Mouse (Mus musculus) Patski (cell line): ENCODE measurements around the gene Spag17. TPM values are rescaled to one million over a fixed set of nuclear protein-coding genes. Genes with fewer than 3 reads are reported as not detected.

Experiments
- ATAC-seq: fragments of 100-300 bp; one replicate; pipeline ENCODE4 v1.8.0; 2021
- CTCF ChIA-PET: fragments of 350-600 bp; sonication (Branson Sonifier 250); formaldehyde crosslinking; loops from one replicate; lab custom pipeline; 2022; ENCODE audit warnings: inconsistent platforms; lab: Charles Lee
- POLR2A ChIA-PET: fragments of 350-600 bp; sonication (Branson Sonifier 250); formaldehyde crosslinking; loops from one replicate; lab custom pipeline; 2022; ENCODE audit warnings: antibody characterized with exemption, inconsistent platforms; lab: Charles Lee
- DNase-seq: peaks from one replicate; pipeline ENCODE4 v3.0.0-alpha.2; 2011; ENCODE audit warnings: low read depth, low spot score
- H3K27me3 ChIP-seq: fragments of 371-371 bp; one replicate; pipeline ENCODE4 v1.5.1; 2021
- CTCF ChIP-seq: fragments of 100-300 bp; IDR thresholded peaks from one replicate; pipeline ENCODE4 v1.5.1; 2021
- in situ Hi-C: fragments of 300-500 bp; cut with MboI; formaldehyde crosslinking; loops from 3 replicates; pipeline ENCODE4 v1.11.1; 2018; ENCODE audit warnings: low pct_unique_long_range_greater_than_20kb, mixed read lengths
- polyA plus RNA-seq: library from polyadenylated mRNA; unstranded; gene quantifications from one replicate; pipeline ENCODE4 v1.2.3, GENCODE M21; 2021

The Spag17 gene
- polyA plus RNA-seq, 1 experiment from 2014 or later: 0.06 TPM

GRCm38 (mm10) chr3:99913809-99914439 lies 28.7 kb downstream of the Spag17 start:
- in situ Hi-C loops: no loop called here
- DNase-seq (no peak), ATAC-seq (no peak)
- CTCF ChIA-PET: no interaction called here
- H3K27me3 ChIP-seq: peaks cover 3% of the 10 kb centered on the region
- POLR2A ChIA-PET: no interaction called here
- no peak for TF ChIP-seq CTCF

GRCm38 (mm10) chr3:99922944-99923343 lies 37.7 kb downstream of the Spag17 start:
- H3K27me3 ChIP-seq: peaks cover 3% of the 10 kb centered on the region
- ChIA-PET POLR2A (no interaction called here), CTCF (interaction anchor here (1.2 to 1.6 kb wide), 2 partner anchors 42 to 1007 kb away, joined by 3 read pairs; no protein-coding TSS in a partner anchor)
- ATAC-seq: no peak
- in situ Hi-C loops: no loop called here
- peak; percentile 44 for TF ChIP-seq CTCF
- DNase-seq: no peak

GRCm38 (mm10) chr3:99930920-99931620 lies 45.9 kb downstream of the Spag17 start:
- CTCF ChIA-PET: interaction anchor here (1.4 kb wide), 1 partner anchor 90 kb away, joined by 3 read pairs; no protein-coding TSS in a partner anchor
- DNase-seq (peak; percentile 77), ATAC-seq (peak; percentile 63)
- no peak for TF ChIP-seq CTCF
- in situ Hi-C loops: no loop called here
- no peaks in the 10 kb centered on the region for H3K27me3 ChIP-seq
- POLR2A ChIA-PET: no interaction called here

- DNase-seq: no peak
- peak; percentile 51 for ATAC-seq
- no peaks in the 10 kb centered on the region for H3K27me3 ChIP-seq
- CTCF ChIA-PET: interaction anchor here (1.0 to 2.0 kb wide), 5 partner anchors 10 to 1082 kb away, joined by 3 to 5 read pairs (median 4); no protein-coding TSS in a partner anchor
- POLR2A ChIA-PET: no interaction called here
- peak; percentile 89 for TF ChIP-seq CTCF
- in situ Hi-C loops: loop anchor here (5.0 kb wide), 1 partner anchor 699 kb away; no protein-coding TSS in a partner anchor
These were observed 51.0 kb downstream of the Spag17 start for GRCm38 (mm10) chr3:99936159-99936558.

GRCm38 (mm10) chr3:99938611-99939286 lies 53.5 kb downstream of the Spag17 start:
- peak; percentile 80 for TF ChIP-seq CTCF
- no peak for DNase-seq
- no peaks in the 10 kb centered on the region for H3K27me3 ChIP-seq
- ChIA-PET CTCF (interaction anchor here (1.2 to 2.5 kb wide), 5 partner anchors 11 to 705 kb away, joined by 3 to 9 read pairs (median 4); no protein-coding TSS in a partner anchor), POLR2A (interaction anchor here (0.6 kb wide), 1 partner anchor 817 kb away, joined by 3 read pairs; no protein-coding TSS in a partner anchor)
- ATAC-seq: peak; percentile 15
- in situ Hi-C loops: loop anchor here (5.0 kb wide), 1 partner anchor 701 kb away; no protein-coding TSS in a partner anchor

GRCm38 (mm10) chr3:99945171-99945570 lies 60.0 kb downstream of the Spag17 start:
- ATAC-seq (no peak), DNase-seq (no peak)
- in situ Hi-C loops: no loop called here
- H3K27me3 ChIP-seq: no peaks in the 10 kb centered on the region
- TF ChIP-seq CTCF: no peak
- CTCF ChIA-PET: interaction anchor here (1.3 kb wide), 1 partner anchor 11 kb away, joined by 5 read pairs; no protein-coding TSS in a partner anchor
- POLR2A ChIA-PET: no interaction called here

- POLR2A ChIA-PET: no interaction called here
- TF ChIP-seq CTCF: no peak
- H3K27me3 ChIP-seq: no peaks in the 10 kb centered on the region
- in situ Hi-C loops: no loop called here
- CTCF ChIA-PET: no interaction called here
- DNase-seq (no peak), ATAC-seq (no peak)
These were observed 68.9 kb downstream of the Spag17 start for GRCm38 (mm10) chr3:99954039-99954602.

GRCm38 (mm10) chr3:99956517-99956916 lies 71.3 kb downstream of the Spag17 start:
- H3K27me3 ChIP-seq: no peaks in the 10 kb centered on the region
- ChIA-PET CTCF (interaction anchor here (1.4 kb wide), 2 partner anchors 12 kb away, joined by 3 to 5 read pairs; no protein-coding TSS in a partner anchor), POLR2A (no interaction called here)
- ATAC-seq (peak; percentile 83), DNase-seq (no peak)
- no peak for TF ChIP-seq CTCF
- in situ Hi-C loops: no loop called here

GRCm38 (mm10) chr3:99959805-99960485 lies 74.7 kb downstream of the Spag17 start:
- no peak for TF ChIP-seq CTCF
- ATAC-seq: no peak
- ChIA-PET POLR2A (no interaction called here), CTCF (interaction anchor here (1.0 to 1.5 kb wide), 3 partner anchors 12 to 23 kb away, joined by 3 to 5 read pairs (median 3); no protein-coding TSS in a partner anchor)
- no peak for DNase-seq
- in situ Hi-C loops: no loop called here
- H3K27me3 ChIP-seq: no peaks in the 10 kb centered on the region
